Mouse (Mus musculus) CH12F3 (cell line): ENCODE data around the gene Tanc1.
"Not testable (repeated sequence)": the region's sequence is repeated elsewhere in the genome, so short reads cannot be mapped to it uniquely, and the experiment has no call there.

Experiments
- in situ Hi-C: fragments of 300-500 bp; cut with MboI; formaldehyde crosslinking; loops from 2 replicates; pipeline ENCODE4 v1.14.3; 2020; ENCODE audit warnings: low sequenced_read_pairs

Tanc1 gene

DNA sequence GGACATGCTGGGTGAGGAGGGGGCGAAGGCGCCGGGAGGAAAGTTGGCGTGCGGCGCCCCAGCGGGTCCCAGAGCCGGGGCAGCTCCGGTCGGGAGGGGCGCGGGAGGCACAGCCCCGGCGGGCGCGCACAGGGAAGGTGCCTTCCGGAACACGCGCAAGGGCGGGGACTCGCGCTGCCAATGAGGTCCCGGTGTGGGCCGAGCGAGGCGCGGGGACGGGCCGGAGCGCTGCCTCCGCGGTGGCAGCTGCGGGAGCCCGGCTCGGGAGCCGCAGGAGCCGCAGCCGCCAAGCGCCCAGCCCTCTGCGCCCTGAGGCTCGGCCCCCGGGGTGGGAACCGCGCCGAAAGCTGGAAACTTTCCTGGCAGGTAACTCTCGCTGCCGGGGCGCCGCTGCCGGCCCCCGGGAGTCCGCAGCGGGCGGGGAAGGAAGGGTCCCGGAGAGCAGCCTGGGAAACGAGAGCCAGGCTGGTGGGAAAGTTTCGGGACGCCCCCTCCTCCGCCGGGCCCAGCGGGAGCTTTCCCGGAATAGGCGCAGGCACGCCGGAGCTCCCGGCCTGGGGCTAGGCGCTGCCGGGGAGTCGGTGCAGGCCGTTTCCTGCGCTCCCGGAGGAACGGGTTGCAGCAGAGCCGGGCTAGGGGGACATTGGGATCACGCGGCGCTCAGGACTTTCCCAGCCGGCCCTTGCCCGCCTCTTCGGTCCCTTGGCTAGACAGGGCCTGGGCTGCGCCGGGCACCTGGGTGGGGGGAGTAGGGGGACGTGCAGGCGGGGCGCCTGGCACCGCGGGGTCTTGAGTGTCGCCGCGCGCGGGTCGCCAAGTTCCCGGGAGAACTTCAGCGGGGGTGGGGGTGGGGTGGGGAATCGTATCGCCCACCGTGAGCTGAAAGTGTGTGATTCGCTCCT lies at the start of gene Tanc1:
Gene Tanc1, plus strand, starts transcription at position 212 of the 902 bp plus-strand sequence.
- in situ Hi-C loops: no loop called here

DNA sequence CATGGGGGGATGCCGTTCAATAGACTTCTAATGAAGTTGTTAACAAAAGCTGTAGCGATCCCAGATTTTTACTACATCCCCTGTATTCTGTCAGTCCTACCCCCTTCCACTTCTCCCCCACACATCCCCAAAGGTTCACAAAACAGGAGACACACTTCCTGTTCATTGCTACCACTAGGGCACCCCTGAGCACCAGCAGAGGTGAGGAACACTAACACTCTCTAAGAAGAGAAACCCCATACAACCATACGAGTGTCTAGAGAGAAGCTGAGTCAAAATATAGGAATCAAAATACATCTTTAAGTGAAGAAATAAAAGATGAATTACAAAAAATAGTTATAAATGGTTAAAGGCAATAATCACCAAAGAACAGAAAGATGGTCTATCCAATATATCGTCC lies 49.6 kb upstream of the Tanc1 start:
- in situ Hi-C loops: no loop called here

DNA sequence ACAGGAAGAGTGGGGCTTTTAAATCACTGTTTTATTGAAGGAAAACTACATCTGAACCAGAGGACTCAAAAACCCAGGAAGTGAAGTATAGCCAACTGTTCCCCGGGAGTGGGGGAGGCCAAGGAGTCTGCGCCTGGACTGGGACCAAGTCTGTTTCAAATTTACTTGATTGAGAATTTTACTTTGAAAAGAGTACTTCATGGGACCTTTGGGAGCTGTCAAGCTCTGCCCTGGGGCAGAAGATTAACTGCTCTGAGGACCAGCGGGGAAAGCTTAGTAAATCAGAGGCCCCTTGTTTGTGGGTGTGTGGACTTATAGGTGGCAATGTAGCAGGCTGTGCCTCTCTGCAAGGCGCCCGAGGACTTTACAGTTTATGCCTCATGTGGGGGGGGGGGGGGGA lies 49.1 kb upstream of the Tanc1 start:
- in situ Hi-C loops: no loop called here

DNA sequence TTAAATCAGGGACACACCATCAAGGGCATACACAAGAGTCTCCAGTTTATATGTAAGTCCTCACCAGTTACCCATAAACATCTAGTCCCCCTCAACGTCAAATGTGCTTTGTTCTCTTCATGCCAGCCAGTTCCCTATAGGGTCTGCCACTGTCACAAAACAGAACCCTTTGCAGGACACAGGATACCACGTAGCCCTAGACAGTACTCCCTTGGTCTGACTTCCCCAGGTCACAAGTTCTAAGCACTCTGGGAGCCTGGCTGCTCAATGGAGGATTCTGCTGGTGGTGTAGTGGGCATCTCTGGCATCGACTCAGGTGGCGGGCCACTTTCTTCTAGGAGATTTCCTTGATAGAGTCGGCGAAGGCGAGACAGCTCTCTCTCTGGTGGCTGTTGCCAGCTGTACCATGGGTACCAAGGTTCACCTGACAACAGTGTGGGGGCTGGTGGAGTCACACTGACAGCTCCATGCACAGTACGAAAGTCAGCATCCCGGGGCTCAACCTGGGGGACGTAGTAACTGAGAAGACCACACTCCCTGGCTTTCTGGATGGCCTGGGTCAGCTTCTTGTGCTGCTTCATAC lies 47.7 kb upstream of the Tanc1 start:
- in situ Hi-C loops: not testable (repeated sequence)

DNA sequence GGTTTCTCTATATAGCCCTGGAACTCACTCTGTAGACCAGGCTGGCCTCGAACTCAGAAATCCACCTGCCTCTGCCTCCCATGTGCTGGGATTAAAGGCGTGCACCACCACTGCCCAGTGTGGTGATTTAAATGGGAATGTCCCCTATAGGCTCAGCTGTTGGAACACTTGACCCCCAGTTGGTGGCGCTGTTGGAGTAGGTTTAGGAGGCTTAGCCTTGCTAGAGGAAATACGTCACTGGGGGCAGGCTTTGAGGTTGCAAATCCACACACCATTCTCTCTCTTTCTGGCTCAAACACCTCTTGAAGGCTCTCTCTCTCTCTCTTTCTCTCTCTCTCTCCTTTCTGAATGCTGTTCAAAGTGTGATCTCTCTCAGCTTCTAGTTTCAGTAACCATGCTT lies 46.9 kb upstream of the Tanc1 start:
- in situ Hi-C loops: no loop called here

DNA sequence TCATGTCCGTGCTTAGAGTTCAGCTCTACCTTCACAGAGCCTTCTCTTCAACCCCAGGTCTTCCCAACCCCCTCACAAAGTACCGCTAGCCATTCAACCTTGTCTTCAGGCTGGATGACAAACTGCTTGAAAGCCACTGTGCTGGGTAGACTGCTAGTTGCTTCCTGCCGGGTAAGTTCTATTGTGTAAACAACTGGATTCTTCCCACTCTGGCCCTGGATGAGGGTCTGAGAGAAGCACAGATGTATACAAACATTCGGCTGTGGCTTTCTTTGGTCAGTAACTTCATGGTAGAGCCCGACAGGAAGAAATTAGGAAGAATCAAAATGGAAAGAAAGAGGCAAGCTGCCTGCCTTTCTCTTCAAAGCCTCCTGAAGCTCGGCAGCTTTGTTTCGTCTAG lies 30.9 kb upstream of the Tanc1 start:
- in situ Hi-C loops: no loop called here

DNA sequence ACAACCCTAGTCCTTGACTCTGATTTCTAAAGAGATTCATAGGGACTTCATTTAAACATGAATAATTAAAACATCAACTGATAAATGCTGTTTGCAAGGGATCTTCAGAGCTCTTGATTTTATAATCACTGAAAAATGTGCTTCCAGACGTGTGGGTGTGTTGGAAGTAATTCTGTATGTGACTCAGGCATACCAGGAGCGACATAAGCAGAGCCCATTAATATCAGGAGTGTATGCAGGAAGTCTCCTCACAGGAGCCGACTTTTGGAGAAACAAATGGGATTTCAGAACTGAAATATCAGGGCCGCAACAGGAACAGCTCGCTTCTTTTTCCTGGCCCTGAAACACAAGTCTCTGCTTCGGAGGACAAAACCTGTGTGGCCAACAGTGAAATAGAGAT lies 27.9 kb upstream of the Tanc1 start:
- in situ Hi-C loops: no loop called here

DNA sequence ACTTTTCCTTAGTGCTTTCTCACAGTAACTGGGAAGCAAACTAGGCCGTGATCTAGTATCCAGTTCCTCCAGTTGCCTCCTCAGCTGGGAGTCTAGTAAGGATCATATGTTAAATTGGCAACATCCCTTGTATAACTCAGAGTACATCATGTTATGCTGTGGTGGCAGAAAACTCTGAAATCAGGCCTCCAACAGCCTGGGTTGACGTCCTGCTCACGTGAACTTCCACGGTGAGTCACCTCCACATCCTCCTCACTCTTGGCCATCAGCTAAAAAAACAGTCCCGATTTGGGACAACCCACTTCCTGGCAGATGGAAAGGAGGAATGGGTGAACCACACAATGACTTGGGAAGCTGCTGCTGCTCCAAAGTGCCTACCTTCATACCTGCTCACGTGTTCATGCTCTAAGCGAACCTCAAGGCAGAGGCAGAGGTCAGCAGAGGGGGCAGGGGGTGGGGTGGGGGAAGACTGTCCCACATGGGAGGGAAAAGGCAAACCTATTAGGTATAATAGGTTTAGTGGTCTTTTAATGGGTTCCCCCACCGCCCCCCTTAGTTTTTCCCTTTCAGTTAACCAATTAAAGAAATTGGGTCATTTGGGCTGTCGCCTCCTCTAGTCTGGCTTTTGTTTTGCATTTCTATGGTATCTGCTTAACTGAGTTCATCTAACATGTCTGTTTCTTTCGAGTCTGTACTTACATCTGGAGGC lies 24.3 kb upstream of the Tanc1 start:
- in situ Hi-C loops: no loop called here

DNA sequence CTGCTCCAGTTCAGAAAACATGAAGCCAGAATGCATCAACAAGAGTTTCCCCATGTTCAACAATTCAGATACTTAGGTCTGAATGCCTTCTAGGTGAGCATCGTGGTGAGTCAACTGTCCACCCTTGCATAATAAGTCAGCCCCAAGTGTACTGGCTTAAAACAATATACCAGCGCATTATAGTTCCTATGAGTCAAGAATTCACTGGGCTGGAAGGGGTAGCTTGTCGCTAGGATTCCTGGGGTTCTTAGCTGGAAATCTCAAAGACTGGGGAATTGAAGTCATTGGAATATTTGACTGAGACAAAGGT lies 23.8 kb upstream of the Tanc1 start:
- in situ Hi-C loops: no loop called here

DNA sequence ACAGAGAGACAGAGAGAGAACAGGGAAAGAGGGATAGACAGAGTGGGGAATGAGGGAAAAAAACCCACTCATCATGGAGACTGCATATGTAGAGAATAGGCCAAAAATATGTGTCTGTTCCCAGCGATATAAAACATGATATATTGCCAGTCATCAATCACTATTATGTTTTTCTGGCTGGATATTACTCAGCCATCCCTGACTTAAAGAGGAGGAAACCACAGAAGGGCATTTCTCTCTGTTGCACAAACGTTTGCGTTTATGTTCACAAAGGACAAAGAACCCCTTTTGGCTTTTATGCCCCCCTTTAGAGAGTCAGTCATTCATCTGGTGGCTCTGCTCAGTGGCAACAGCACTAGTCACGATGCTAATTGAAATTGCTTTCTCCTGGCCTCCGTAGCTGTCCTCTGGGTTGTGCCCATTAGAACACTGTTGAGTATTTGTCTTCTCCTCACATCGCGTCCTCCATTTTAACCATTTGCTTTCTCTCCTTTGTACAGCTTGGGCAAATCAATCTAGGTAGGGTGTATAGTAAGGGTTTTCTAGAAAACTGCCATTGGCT lies 18.4 kb upstream of the Tanc1 start:
- in situ Hi-C loops: no loop called here

DNA sequence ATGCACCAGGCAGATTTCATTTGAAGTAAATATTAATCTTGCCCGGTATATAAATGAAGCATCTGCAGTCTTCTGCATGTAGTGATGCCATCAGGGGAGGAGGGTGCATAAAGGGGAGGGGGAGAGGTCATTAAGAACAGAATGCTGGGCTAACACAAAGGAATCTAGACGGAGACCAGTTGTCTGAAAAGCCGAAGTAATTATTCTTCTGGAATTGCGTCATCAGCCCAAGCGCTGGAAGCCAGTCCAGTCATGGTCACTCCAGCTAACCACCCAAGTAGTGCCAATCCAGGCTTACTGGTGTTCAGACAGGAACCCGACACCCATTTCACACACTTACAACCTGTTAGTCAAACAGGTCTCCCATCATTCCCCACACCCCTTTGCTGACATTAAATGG lies 17.7 kb upstream of the Tanc1 start:
- in situ Hi-C loops: no loop called here

DNA sequence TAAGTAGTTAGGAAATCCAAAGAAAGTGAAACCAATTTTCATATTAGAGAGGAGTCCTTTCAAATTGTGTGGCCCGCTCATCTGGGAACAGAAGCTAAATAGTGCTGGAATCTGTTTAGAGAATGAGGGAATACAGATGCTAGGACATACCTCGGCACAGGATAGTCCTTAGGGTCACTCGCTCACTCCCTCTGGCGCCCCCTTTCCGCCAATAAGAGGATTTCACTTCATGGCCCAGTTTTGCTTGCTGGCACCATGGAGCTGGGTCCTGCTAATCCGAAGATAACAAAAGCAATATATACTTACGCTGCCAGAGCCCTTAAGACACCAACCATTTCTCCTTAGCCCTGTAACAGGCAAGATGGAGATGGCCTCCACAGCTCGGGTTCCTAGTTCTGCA lies 15.3 kb upstream of the Tanc1 start:
- in situ Hi-C loops: no loop called here

DNA sequence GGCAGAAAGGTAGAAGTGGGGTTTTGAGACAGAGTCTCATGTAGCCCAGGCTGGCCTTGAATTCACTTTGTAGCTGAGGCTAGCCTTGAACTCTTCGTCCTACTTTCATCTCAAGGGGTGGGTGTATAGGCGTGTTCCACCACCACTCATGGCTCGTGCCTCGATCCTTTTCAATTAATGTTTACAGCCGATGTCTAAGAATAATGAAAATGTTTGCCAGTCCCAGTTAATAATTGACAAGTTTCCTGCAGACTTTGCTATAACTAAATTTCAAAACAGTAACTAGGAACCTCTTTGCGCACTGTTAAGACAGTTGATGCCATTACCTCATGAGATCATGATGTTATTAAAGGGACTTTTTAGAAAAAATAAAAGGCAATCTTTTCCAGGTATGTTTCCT lies 13.6 kb upstream of the Tanc1 start:
- in situ Hi-C loops: no loop called here

DNA sequence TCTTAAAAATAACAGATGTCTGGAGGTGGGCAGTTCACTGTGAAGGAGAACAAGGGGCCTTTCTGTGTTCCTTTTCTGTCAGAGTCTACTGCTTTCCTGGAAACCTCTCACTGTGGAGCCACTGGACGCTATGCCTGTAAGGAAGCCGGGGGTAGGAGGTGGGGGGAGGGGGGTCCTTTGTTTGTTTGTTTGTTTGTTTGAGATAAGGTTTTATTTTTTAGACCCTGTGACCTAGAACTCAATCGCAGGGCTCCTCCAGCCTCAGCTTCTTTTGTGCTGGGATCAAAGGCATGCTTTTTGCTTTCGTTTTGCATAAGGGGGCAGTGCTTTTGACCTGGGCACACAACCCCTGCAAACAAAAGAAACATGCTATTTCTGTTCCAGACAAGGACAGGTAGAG lies 12.9 kb upstream of the Tanc1 start:
- in situ Hi-C loops: no loop called here

DNA sequence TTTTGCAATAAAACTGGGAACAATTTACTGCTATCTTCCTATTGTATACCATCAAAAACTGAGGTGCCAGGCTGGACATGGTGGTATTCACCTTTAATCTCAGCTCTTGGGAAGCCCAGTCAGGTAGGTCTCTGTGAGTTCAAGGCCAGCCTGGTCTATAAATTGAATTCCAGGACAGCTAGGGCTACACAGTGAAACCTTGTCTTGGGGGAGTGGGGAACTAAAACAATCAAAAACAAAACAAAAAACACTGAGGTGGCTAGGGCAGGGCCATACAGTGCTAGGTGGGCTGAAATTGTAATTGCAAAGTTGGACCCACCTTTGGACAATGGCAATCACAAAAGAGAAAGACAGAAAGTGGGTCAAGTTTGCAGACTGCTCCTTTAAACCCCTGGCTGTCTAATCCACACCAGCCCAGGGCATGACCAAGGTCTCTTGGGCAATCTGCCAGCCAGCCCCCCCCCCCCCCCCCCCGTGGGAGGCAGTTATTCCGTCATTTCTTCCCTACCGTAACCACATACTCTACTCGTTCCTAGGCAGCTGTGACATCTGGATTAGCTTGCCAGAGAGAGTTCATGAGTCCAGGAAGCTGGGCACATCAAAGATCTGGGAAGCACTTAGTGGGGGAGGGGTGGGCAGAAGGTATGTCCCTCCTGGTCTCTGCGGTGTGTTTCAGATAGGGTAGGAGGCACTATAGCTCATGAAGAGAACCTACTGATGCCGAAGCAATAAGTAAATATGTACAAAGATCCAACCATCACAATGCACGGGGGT lies 12.3 kb upstream of the Tanc1 start:
- in situ Hi-C loops: no loop called here

DNA sequence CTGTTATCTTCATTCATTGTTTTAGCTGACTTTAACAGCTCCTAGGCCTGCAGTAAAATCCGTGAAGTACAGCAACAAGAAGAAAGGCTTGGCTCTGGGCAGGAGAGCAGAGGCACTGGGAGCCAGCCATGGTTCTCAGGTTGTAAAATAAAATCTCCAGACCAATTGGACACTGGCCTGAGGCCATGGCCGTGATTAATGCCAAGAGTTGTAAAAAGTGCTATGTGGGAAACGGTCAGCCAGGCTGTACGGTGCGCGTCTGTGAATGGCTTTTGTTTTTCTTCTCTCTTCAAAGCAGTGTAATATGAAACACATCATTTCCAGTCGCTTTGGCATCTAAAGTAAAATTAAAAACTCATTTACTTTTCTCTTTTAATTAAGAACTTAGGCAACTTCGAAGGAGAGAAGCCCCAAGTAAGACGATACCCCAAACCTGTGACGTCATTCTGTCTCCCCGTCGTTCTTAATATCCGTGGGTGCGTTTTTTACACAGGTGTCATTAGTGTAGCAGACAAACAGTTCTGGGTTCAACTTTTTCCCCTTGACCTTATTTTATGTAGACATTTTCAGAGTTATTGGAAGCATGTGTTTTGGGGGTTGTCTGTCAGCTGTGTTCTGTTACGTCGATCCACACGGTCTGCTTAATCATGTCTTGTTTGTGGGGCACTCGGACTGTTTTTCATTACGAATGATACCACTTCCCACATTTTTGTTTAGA lies 11.6 kb upstream of the Tanc1 start:
- in situ Hi-C loops: no loop called here

DNA sequence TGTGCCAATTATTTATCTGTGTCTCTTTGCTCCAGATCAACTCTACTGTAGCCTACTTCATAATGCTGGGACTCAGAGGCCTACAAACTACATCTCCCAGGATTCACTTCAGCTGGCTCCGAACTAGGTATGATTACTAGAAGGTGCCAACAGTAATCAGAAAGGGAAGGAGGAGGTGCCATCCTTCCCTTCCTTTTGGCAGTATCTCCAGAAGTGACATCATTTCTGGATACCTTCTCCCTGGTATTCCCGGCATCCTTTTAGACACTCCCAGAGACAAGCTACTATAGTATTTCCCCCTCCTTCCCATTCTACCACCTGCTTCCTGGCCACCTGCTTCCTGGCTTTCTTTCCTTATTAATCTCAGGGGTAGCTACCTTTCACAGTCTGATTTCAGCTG lies 10.9 kb upstream of the Tanc1 start:
- in situ Hi-C loops: no loop called here

DNA sequence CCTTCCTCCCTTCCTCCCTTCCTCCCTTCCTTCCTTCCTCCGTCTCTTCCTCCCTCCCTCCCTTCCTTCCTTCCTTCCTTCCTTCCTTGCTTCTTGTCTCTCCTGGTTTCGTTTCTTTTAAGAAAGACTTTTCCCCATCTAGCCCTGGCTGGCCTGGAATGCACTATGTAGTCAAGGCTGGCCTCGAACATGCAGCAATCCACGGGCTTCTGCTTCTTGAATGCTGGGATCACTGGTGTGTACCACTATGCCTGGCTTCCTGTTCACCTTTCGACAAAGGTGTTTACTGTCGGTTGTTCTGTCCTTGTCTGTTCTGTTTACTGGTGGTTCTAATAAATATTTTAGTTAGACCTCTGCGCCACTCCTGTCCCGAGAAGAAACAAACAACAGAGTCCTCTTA lies 10.4 kb upstream of the Tanc1 start:
- in situ Hi-C loops: no loop called here

DNA sequence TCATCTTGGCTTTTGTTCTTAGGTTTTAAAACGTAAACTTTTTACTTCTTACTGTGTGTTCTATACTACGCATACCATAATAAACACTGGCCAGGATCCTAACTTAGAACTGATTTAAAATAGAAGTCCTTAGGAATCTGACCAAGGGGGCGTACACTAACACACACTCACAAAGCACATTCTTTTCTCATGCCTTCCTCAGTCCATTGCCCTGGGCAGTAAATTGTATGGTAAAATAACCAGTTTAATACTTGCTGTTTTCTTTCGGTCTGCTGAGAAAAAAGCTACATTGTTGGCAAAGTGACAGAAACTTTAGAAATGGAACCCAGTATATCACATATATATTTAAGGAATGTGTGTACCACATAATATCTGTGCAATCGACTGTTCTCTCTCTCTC lies 2.9 kb upstream of the Tanc1 start:
- in situ Hi-C loops: no loop called here

DNA sequence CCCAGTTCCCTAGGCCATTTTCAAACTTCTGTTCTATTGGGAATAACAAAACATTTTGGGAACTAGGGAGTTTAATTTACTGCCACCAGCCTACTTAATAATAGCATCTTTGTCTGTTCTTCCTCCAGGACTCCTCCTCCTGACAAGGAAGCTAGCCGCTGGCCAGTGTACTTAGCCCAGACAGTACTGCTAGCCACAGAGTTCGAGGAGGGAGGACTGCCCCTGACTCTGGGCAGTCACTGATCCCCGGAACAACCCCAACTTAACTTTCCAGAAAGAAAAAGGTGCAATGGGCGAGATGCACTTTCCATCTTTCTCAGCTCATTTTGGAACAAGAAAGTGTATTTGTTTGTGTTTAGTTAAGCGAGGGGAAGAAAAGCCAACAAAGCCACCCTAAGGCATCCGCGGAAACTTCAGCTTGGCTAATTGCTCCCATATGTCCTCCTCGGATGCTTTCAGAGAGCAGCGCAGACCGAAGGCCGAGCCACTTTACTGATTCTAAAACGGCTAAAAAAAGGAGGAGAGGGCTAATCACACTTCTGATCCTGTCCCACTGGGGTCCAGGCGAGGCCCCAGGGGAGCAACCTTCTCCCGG lies 529 bp upstream of the Tanc1 start:
- in situ Hi-C loops: no loop called here
